Mouse (Mus musculus) hindbrain, embryonic 16.5 days (tissue): Measurements from ENCODE around the gene Cct8. TPM values are rescaled to one million over a fixed set of nuclear protein-coding genes. Genes with fewer than 3 reads are reported as not detected.
"Not testable (repeated sequence)": the region's sequence is repeated elsewhere in the genome, so short reads cannot be mapped to it uniquely, and the experiment has no call there.

Experiments
- ATAC-seq: fragments of 200-750 bp; cut with Nextera tagmentation; 2 replicates; pipeline ENCODE4 v1.8.0; 2017; ENCODE audit warnings: moderate TSS enrichment, moderate library complexity
- H3K27ac ChIP-seq: fragments of 300-500 bp; sonication (generic); 2 replicates; pipeline ENCODE4 v1.5.1; 2014; ENCODE audit warnings: low read depth, mild to moderate bottlenecking, control low read depth, low read length, moderate library complexity
- H3K27me3 ChIP-seq: fragments of 300-500 bp; sonication (generic); replicated peaks from 2 replicates; pipeline ENCODE4 v1.6.1; 2014; ENCODE audit warnings: low read length; ENCODE audit not compliant: control insufficient read depth, insufficient read depth
- H3K36me3 ChIP-seq: fragments of 300-500 bp; sonication (generic); 2 replicates; pipeline ENCODE4 v1.6.1; 2014; ENCODE audit warnings: mild to moderate bottlenecking, low read length, moderate library complexity, mixed read lengths; ENCODE audit not compliant: control insufficient read depth, insufficient read depth
- H3K4me1 ChIP-seq: fragments of 300-500 bp; sonication (generic); 2 replicates; pipeline ENCODE4 v1.6.1; 2014; ENCODE audit warnings: low read depth, low read length; ENCODE audit not compliant: control insufficient read depth, insufficient read depth
- H3K4me2 ChIP-seq: fragments of 300-500 bp; sonication (generic); 2 replicates; pipeline ENCODE4 v1.6.1; 2014; ENCODE audit warnings: mild to moderate bottlenecking, low read length, control low read depth, moderate library complexity
- H3K4me3 ChIP-seq: fragments of 300-500 bp; sonication (generic); 2 replicates; pipeline ENCODE4 v1.5.1; 2014; ENCODE audit warnings: mild to moderate bottlenecking, low read length, control low read depth, moderate library complexity
- H3K9ac ChIP-seq: fragments of 300-500 bp; sonication (generic); 2 replicates; pipeline ENCODE4 v1.6.1; 2014; ENCODE audit warnings: low read depth, mild to moderate bottlenecking, control low read depth, low read length, moderate library complexity
- H3K9me3 ChIP-seq: fragments of 300-500 bp; sonication (generic); 2 replicates; pipeline ENCODE4 v1.6.1; 2014; ENCODE audit warnings: mild to moderate bottlenecking, low read length, moderate library complexity; ENCODE audit not compliant: control insufficient read depth
- WGBS: fragments of 180-500 bp; shearing (Covaris S2); extraction: QIAGEN DNeasy Blood & Tissue Kit; methylation state at CpG from one replicate; pipeline ENCODE4 v1.1.7; 2014; 5-methylcytosine and 5-hydroxymethylcytosine counted together
- polyA plus RNA-seq: library from polyadenylated mRNA; unstranded; fragments of >200 nt; fragmentation: Nextera tagmentation; extraction: Ambion mirVana; gene quantifications from 2 replicates; pipeline ENCODE4 v1.2.1, GENCODE M21; 2015

The Cct8 gene
- polyA plus RNA-seq, 1 experiment from 2014 or later, result 404 TPM

DNA sequence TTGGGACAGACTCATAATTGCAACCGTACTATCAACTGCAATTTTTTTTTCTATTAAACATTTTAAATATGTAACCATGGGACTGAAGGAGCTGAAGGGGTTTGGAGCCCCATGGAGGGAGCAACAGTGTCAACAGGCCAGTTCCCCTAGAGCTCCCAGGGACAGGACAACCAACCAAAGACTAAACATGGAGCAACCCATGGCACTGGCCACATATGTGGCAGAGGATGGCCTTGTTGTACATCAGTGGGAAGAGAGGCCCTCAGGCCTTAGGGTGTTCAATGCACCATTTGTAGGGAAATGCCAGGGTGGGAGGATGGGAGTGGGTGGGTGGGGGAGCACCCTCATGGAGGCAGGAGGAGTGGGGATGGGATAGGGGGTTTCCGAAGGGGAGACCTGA lies 1.1 kb upstream of the Cct8 start:
- no peaks in the 10 kb centered on the region for H3K9me3 ChIP-seq
- WGBS, result 91% methylated on average over 2 of the region's 2 CpGs
- no peak overlapping the region for H3K27ac ChIP-seq
- H3K9ac ChIP-seq, result no peak overlapping the region
- H3K36me3 ChIP-seq, result peaks cover 6% of the 10 kb centered on the region
- ATAC-seq, result no peak
- H3K27me3 ChIP-seq, result no peaks in the 10 kb centered on the region
- H3K4me1 ChIP-seq, result peaks cover 15% of the 10 kb centered on the region
- no peak overlapping the region; the same call in 1 of the 2 replicates for H3K4me3 ChIP-seq
- H3K4me2 ChIP-seq, result peak overlapping the region; percentile 66

GRCm38 (mm10) chr16:87494955-87495655 lies 568 bp downstream of the Cct8 start:
- Histone ChIP-seq H3K27ac (peak overlapping the region; percentile 86), H3K4me1 (peaks cover 15% of the 10 kb centered on the region), H3K36me3 (peaks cover 20% of the 10 kb centered on the region), H3K27me3 (no peaks in the 10 kb centered on the region), H3K4me2 (peak overlapping the region; percentile 80), H3K9ac (peak overlapping the region; percentile 96), H3K4me3 (peak overlapping the region; percentile 84), H3K9me3 (no peaks in the 10 kb centered on the region)
- WGBS, result under 1% methylated on average over 38 of the region's 39 CpGs
- ATAC-seq, result peak; percentile 65; the same call in 1 of the 2 replicates

DNA sequence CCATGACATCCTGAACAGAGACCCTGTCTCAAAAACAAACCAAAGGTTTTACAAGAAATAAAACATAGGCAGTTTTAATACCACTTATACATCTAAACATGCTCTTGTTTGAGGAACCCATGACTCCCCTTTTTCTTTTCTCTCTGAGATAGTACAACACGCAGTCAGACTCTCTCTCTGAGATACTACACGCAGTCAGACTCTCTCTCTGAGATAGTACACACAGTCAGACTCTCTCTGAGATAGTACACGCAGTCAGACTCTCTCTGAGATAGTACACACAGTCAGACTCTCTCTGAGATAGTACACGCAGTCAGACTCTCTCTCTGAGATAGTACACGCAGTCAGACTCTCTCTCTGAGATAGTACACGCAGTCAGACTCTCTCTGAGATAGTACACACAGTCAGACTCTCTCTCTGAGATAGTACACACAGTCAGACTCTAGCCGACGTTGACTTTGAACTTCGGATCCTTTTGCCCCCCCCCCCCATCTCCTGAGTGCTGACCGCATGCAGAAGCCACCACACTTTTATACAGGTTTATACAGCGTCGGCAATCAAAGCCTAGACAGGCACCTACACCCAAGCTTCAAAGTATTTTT lies 3.4 kb downstream of the Cct8 start:
- H3K9me3 ChIP-seq, H3K4me2 ChIP-seq, H3K27ac ChIP-seq, H3K9ac ChIP-seq, ATAC-seq, H3K4me3 ChIP-seq, H3K27me3 ChIP-seq: not testable (repeated sequence)
- Histone ChIP-seq H3K4me1 (peaks cover 15% of the 10 kb centered on the region), H3K36me3 (peaks cover 38% of the 10 kb centered on the region)
- 98% methylated on average over 12 of the region's 12 CpGs for WGBS

DNA sequence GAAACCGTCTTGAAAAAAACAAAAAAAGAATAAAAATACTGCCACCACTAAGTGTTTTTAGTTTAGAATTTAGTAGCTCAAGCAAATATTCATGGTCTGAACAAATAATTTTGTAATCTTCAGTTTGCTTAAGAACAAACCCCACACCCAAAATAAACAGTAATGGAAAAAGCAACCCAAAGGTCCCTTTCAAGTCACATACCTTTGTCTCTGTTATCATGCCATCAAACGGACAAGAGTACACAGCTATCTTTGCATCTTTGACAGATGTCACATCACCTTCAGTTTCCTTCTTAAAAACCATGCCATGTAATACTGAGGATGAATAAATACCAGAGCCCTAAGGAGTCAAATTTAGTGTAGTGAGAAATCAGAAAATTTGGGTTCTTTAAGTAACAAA lies 7.1 kb downstream of the Cct8 start:
- Histone ChIP-seq H3K4me2 (no peak overlapping the region), H3K27ac (no peak overlapping the region), H3K9ac (no peak overlapping the region), H3K36me3 (peaks cover 64% of the 10 kb centered on the region), H3K4me3 (no peak overlapping the region), H3K9me3 (no peaks in the 10 kb centered on the region), H3K4me1 (no peaks in the 10 kb centered on the region), H3K27me3 (no peaks in the 10 kb centered on the region)
- 81% methylated on average over 2 of the region's 2 CpGs for WGBS
- ATAC-seq, result no peak

- Histone ChIP-seq H3K4me1 (no peaks in the 10 kb centered on the region), H3K9ac (no peak overlapping the region), H3K9me3 (no peaks in the 10 kb centered on the region), H3K27me3 (no peaks in the 10 kb centered on the region), H3K27ac (no peak overlapping the region), H3K36me3 (peaks cover 67% of the 10 kb centered on the region), H3K4me3 (no peak overlapping the region), H3K4me2 (no peak overlapping the region)
- no peak for ATAC-seq
- WGBS, result over 99% methylated on average over 5 of the region's 5 CpGs
Observed at GRCm38 (mm10) chr16:87486739-87487138, 8.9 kb downstream of the Cct8 start.

DNA sequence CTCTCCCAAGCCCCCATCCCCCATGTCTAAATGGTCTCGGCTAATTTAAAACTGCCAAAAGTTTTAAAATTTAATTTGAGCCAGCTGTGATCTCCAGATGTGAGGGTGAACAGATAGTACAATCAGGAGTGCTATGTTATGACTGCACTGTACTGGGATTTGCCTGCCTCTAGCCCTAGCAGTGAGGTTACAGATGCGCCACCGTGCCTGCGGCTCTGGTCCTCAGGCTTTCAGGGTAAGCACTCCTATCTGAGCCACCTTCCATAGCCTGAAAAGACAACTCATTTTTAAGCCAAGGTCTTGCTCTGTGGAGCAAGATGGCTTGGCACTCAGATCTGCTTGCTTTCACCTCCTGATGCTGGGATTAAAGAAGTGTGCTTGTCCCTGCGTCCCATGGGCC lies 11.3 kb downstream of the Cct8 start:
- Histone ChIP-seq H3K4me2 (no peak overlapping the region), H3K4me1 (no peaks in the 10 kb centered on the region), H3K36me3 (peaks cover 49% of the 10 kb centered on the region), H3K27ac (no peak overlapping the region), H3K9me3 (no peaks in the 10 kb centered on the region), H3K9ac (no peak overlapping the region), H3K27me3 (no peaks in the 10 kb centered on the region), H3K4me3 (no peak overlapping the region)
- 90% methylated on average over 5 of the region's 5 CpGs for WGBS
- ATAC-seq, result no peak

- 87% methylated on average over 4 of the region's 4 CpGs for WGBS
- peaks cover 45% of the 10 kb centered on the region for H3K36me3 ChIP-seq
Observed at GRCm38 (mm10) chr16:87470579-87470978, 25.1 kb downstream of the Cct8 start.

DNA sequence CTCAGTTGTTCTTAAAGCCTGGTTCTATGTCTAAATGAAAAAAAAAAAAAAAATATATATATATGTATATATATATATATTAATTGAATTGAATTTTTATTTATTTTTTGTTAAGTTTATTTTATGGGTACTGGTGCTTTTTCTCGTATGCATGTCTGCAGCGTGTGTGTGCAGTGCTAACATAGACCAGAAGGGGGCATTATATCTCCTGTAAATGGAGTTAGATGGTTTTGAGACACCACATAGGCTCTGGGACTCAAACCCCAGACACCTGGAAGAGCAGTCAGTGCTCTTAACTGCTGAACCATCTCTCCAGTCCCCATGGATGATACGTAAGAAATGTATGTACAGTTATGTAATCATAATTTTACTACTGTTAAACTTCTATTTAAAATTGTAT lies 36.9 kb downstream of the Cct8 start:
- Histone ChIP-seq H3K4me3 (no peak overlapping the region), H3K36me3 (peaks cover 8% of the 10 kb centered on the region), H3K27ac (no peak overlapping the region), H3K4me1 (peaks cover 15% of the 10 kb centered on the region), H3K9ac (no peak overlapping the region), H3K9me3 (no peaks in the 10 kb centered on the region), H3K4me2 (no peak overlapping the region), H3K27me3 (no peaks in the 10 kb centered on the region)
- ATAC-seq, result no peak
- 97% methylated on average over 3 of the region's 3 CpGs for whole genome bisulfite sequencing

More at GRCm38 (mm10) chr16:87470579-87470978, 25.1 kb downstream of the Cct8 start:
- Histone ChIP-seq H3K4me3 (no peak overlapping the region), H3K27me3 (no peaks in the 10 kb centered on the region), H3K9me3 (no peaks in the 10 kb centered on the region), H3K9ac (no peak overlapping the region), H3K27ac (no peak overlapping the region), H3K4me1 (no peaks in the 10 kb centered on the region), H3K4me2 (no peak overlapping the region)
- no peak for ATAC-seq

GRCm38 (mm10) chr16:87455180-87455611 lies 40.5 kb downstream of the Cct8 start:
- peaks cover 15% of the 10 kb centered on the region for H3K4me1 ChIP-seq
- peak overlapping the region; percentile 92 for H3K4me3 ChIP-seq
- peak; percentile 85; the same call in 1 of the 2 replicates for ATAC-seq
- H3K9ac ChIP-seq, result peak overlapping the region; percentile 91
- H3K36me3 ChIP-seq, result no peaks in the 10 kb centered on the region
- H3K27ac ChIP-seq, result peak overlapping the region; percentile 85
- WGBS, result 0% methylated on average over 38 of the region's 38 CpGs
- H3K27me3 ChIP-seq, result no peaks in the 10 kb centered on the region
- peak overlapping the region; percentile 87 for H3K4me2 ChIP-seq
- H3K9me3 ChIP-seq, result no peaks in the 10 kb centered on the region
